Mouse (Mus musculus) urinary bladder, postnatal 10 days (tissue): ENCODE results near the gene Psg25.
"Not testable (repeated sequence)": the region's sequence is repeated elsewhere in the genome, so short reads cannot be mapped to it uniquely, and the experiment has no call there.

Source experiments
- DNase-seq: peaks from one replicate; pipeline ENCODE4 v3.0.0; 2022; ENCODE audit warnings: low spot score

The Psg25 gene

GRCm38 (mm10) chr7:18532169-18532568 is at the start of gene Psg25:
TSS of gene Psg25 (minus strand) at chr7:18532269.
- DNase-seq = no peak

GRCm38 (mm10) chr7:18567205-18567604 is 35.1 kb upstream of the Psg25 start, which contains the start of gene Psg27:
TSS of gene Psg27 (minus strand) at chr7:18567305.
- DNase-seq = no peak

GRCm38 (mm10) chr7:18559850-18560249 is 27.8 kb upstream of the Psg25 start:
- no peak for DNase-seq

GRCm38 (mm10) chr7:18555751-18556150 is 23.7 kb upstream of the Psg25 start:
- DNase-seq = not testable (repeated sequence)

GRCm38 (mm10) chr7:18533420-18533819 is 1.4 kb upstream of the Psg25 start:
- no peak for DNase-seq

- DNase-seq = no peak
Measured at GRCm38 (mm10) chr7:18524668-18525067, 7.4 kb downstream of the Psg25 start.

GRCm38 (mm10) chr7:18512848-18513247 is 19.2 kb downstream of the Psg25 start:
- not testable (repeated sequence) for DNase-seq

- not testable (repeated sequence) for DNase-seq
Measured at GRCm38 (mm10) chr7:18512417-18512816, 19.7 kb downstream of the Psg25 start.

GRCm38 (mm10) chr7:18511479-18511878 is 20.6 kb downstream of the Psg25 start:
- DNase-seq = no peak

- no peak for DNase-seq
Measured at GRCm38 (mm10) chr7:18484077-18484476, 48.0 kb downstream of the Psg25 start, which contains the start of gene Psg26. TSS of gene Psg26 (minus strand) at chr7:18484177.
